Mouse (Mus musculus) intestine, embryonic 15.5 days (tissue): ENCODE measurements around the gene Cryge. TPM values are rescaled to one million over a fixed set of nuclear protein-coding genes. Genes with fewer than 3 reads are reported as not detected.
A peak's percentile ranks its signal among the peaks of the same experiment; 100 is the strongest.

Experiments used
- ATAC-seq: fragments of 200-750 bp; cut with Nextera tagmentation; 2 replicates; pipeline ENCODE4 v1.8.0; 2017; ENCODE audit warnings: moderate TSS enrichment, moderate library complexity
- H3K27ac ChIP-seq: fragments of 300-500 bp; sonication (generic); 2 replicates; pipeline ENCODE4 v1.5.1; 2015; ENCODE audit warnings: mild to moderate bottlenecking, inconsistent platforms
- H3K27me3 ChIP-seq: fragments of 300-500 bp; sonication (generic); replicated peaks from 2 replicates; pipeline ENCODE4 v1.6.1; 2015; ENCODE audit warnings: inconsistent platforms
- H3K36me3 ChIP-seq: fragments of 300-500 bp; sonication (generic); 2 replicates; pipeline ENCODE4 v1.6.1; 2015; ENCODE audit warnings: inconsistent platforms
- H3K4me1 ChIP-seq: fragments of 300-500 bp; sonication (generic); replicated peaks from 2 replicates; pipeline ENCODE4 v1.6.1; 2015; ENCODE audit warnings: inconsistent platforms
- H3K4me2 ChIP-seq: fragments of 300-500 bp; sonication (generic); replicated peaks from 2 replicates; pipeline ENCODE4 v1.6.1; 2015; ENCODE audit warnings: mild to moderate bottlenecking, inconsistent platforms
- H3K4me3 ChIP-seq: fragments of 300-500 bp; sonication (generic); replicated peaks from 2 replicates; pipeline ENCODE4 v1.5.1; 2015; ENCODE audit warnings: inconsistent platforms
- H3K9ac ChIP-seq: fragments of 300-500 bp; sonication (generic); 2 replicates; pipeline ENCODE4 v1.6.1; 2015; ENCODE audit warnings: inconsistent platforms
- H3K9me3 ChIP-seq: fragments of 300-500 bp; sonication (generic); 2 replicates; pipeline ENCODE4 v1.6.1; 2016; ENCODE audit warnings: inconsistent platforms
- WGBS: fragments of 180-500 bp; shearing (Covaris S2); methylation state at CpG from one replicate; pipeline ENCODE4 v1.1.7; 2015; 5-methylcytosine and 5-hydroxymethylcytosine counted together
- polyA plus RNA-seq: library from polyadenylated mRNA; unstranded; fragments of >200 nt; fragmentation: Nextera tagmentation; extraction: Ambion mirVana; gene quantifications from 2 replicates; pipeline ENCODE4 v1.2.1, GENCODE M21; 2015

Cryge gene
- polyA plus RNA-seq, 1 experiment from 2014 or later: not detected

- Histone ChIP-seq H3K27me3 (no peaks in the 10 kb centered on the region), H3K4me2 (no peak overlapping the region), H3K4me3 (no peak overlapping the region), H3K36me3 (no peaks in the 10 kb centered on the region), H3K9me3 (no peaks in the 10 kb centered on the region), H3K27ac (no peak overlapping the region), H3K4me1 (no peaks in the 10 kb centered on the region), H3K9ac (no peak overlapping the region)
- no peak for ATAC-seq
- 61% methylated on average over 12 of the region's 12 CpGs for WGBS
These were observed 2.2 kb downstream of the Cryge start for GRCm38 (mm10) chr1:65048781-65049180.

GRCm38 (mm10) chr1:65046401-65047109 lies 4.4 kb downstream of the Cryge start:
- Histone ChIP-seq H3K4me2 (no peak overlapping the region), H3K4me3 (no peak overlapping the region), H3K27ac (no peak overlapping the region), H3K36me3 (no peaks in the 10 kb centered on the region), H3K27me3 (no peaks in the 10 kb centered on the region), H3K4me1 (no peaks in the 10 kb centered on the region), H3K9ac (no peak overlapping the region), H3K9me3 (no peaks in the 10 kb centered on the region)
- WGBS: 34% methylated on average over 8 of the region's 8 CpGs
- ATAC-seq: no peak

- Histone ChIP-seq H3K9ac (no peak overlapping the region), H3K36me3 (no peaks in the 10 kb centered on the region), H3K4me3 (no peak overlapping the region), H3K9me3 (no peaks in the 10 kb centered on the region), H3K27me3 (no peaks in the 10 kb centered on the region), H3K4me1 (no peaks in the 10 kb centered on the region), H3K4me2 (no peak overlapping the region), H3K27ac (no peak overlapping the region)
- WGBS: 79% methylated on average over 2 of the region's 2 CpGs
- ATAC-seq: no peak
These were observed 7.5 kb downstream of the Cryge start for GRCm38 (mm10) chr1:65043433-65043832.

- no peaks in the 10 kb centered on the region for H3K27me3 ChIP-seq
- no peak overlapping the region for H3K27ac ChIP-seq
- H3K9ac ChIP-seq: no peak overlapping the region
- no peaks in the 10 kb centered on the region for H3K36me3 ChIP-seq
- H3K4me2 ChIP-seq: no peak overlapping the region
- H3K9me3 ChIP-seq: no peaks in the 10 kb centered on the region
- ATAC-seq: no peak
- no peak overlapping the region for H3K4me3 ChIP-seq
- no peaks in the 10 kb centered on the region for H3K4me1 ChIP-seq
- 95% methylated on average over 3 of the region's 3 CpGs for WGBS
These were observed 9.1 kb downstream of the Cryge start for GRCm38 (mm10) chr1:65041837-65042236.

GRCm38 (mm10) chr1:65040806-65041205 lies 10.1 kb downstream of the Cryge start:
- Histone ChIP-seq H3K36me3 (no peaks in the 10 kb centered on the region), H3K9me3 (no peaks in the 10 kb centered on the region), H3K27me3 (no peaks in the 10 kb centered on the region), H3K27ac (no peak overlapping the region), H3K4me1 (no peaks in the 10 kb centered on the region), H3K4me2 (no peak overlapping the region), H3K9ac (no peak overlapping the region), H3K4me3 (no peak overlapping the region)
- WGBS: 64% methylated on average over 6 of the region's 6 CpGs
- no peak for ATAC-seq

- 67% methylated on average over 3 of the region's 3 CpGs for WGBS
- H3K27ac ChIP-seq: no peak overlapping the region
- H3K36me3 ChIP-seq: no peaks in the 10 kb centered on the region
- H3K27me3 ChIP-seq: no peaks in the 10 kb centered on the region
- H3K9ac ChIP-seq: no peak overlapping the region
- no peak overlapping the region for H3K4me2 ChIP-seq
- no peaks in the 10 kb centered on the region for H3K9me3 ChIP-seq
- H3K4me1 ChIP-seq: no peaks in the 10 kb centered on the region
- no peak for ATAC-seq
- no peak overlapping the region for H3K4me3 ChIP-seq
These were observed 11.3 kb downstream of the Cryge start for GRCm38 (mm10) chr1:65039679-65040078.

GRCm38 (mm10) chr1:65037542-65037941 lies 13.4 kb downstream of the Cryge start:
- Histone ChIP-seq H3K27me3 (no peaks in the 10 kb centered on the region), H3K4me3 (no peak overlapping the region), H3K9me3 (no peaks in the 10 kb centered on the region), H3K4me2 (no peak overlapping the region), H3K9ac (no peak overlapping the region), H3K36me3 (no peaks in the 10 kb centered on the region), H3K27ac (no peak overlapping the region), H3K4me1 (no peaks in the 10 kb centered on the region)
- WGBS: 63% methylated on average over 2 of the region's 2 CpGs
- ATAC-seq: no peak

GRCm38 (mm10) chr1:65035513-65035912 lies 15.4 kb downstream of the Cryge start:
- no peak overlapping the region for H3K4me3 ChIP-seq
- no peaks in the 10 kb centered on the region for H3K4me1 ChIP-seq
- H3K4me2 ChIP-seq: no peak overlapping the region
- 11% methylated on average over 3 of the region's 3 CpGs for WGBS
- no peaks in the 10 kb centered on the region for H3K36me3 ChIP-seq
- ATAC-seq: no peak
- H3K9ac ChIP-seq: no peak overlapping the region
- no peak overlapping the region for H3K27ac ChIP-seq
- no peaks in the 10 kb centered on the region for H3K27me3 ChIP-seq
- H3K9me3 ChIP-seq: no peaks in the 10 kb centered on the region

- ATAC-seq: no peak
- Histone ChIP-seq H3K27me3 (no peaks in the 10 kb centered on the region), H3K9me3 (no peaks in the 10 kb centered on the region), H3K9ac (no peak within 1 kb of the TSS), H3K4me2 (no peak within 1 kb of the TSS), H3K4me3 (no peak within 1 kb of the TSS), H3K27ac (no peak within 1 kb of the TSS), H3K4me1 (no peaks in the 10 kb centered on the region), H3K36me3 (no peaks in the 10 kb centered on the region)
These were observed 18.3 kb downstream of the Cryge start, which contains the start of gene Akr1cl for GRCm38 (mm10) chr1:65032641-65033040. Akr1cl (minus strand) TSS chr1:65032759.

GRCm38 (mm10) chr1:65028206-65028605 lies 22.7 kb downstream of the Cryge start:
- Histone ChIP-seq H3K36me3 (no peaks in the 10 kb centered on the region), H3K27ac (no peak overlapping the region), H3K9me3 (no peaks in the 10 kb centered on the region), H3K4me3 (no peak overlapping the region), H3K9ac (no peak overlapping the region), H3K4me2 (no peak overlapping the region), H3K27me3 (no peaks in the 10 kb centered on the region), H3K4me1 (no peaks in the 10 kb centered on the region)
- ATAC-seq: no peak
- WGBS: 81% methylated on average over 9 of the region's 9 CpGs

- WGBS: 82% methylated on average over 4 of the region's 4 CpGs
These were observed 38.2 kb downstream of the Cryge start for GRCm38 (mm10) chr1:65012726-65013125.

GRCm38 (mm10) chr1:65010153-65010552 lies 40.8 kb downstream of the Cryge start:
- peak; percentile 84 for ATAC-seq
- Histone ChIP-seq H3K9me3 (no peaks in the 10 kb centered on the region), H3K4me2 (no peak overlapping the region), H3K9ac (no peak overlapping the region), H3K27ac (no peak overlapping the region), H3K4me3 (no peak overlapping the region), H3K27me3 (no peaks in the 10 kb centered on the region), H3K4me1 (no peaks in the 10 kb centered on the region), H3K36me3 (no peaks in the 10 kb centered on the region)
- 13% methylated on average over 9 of the region's 9 CpGs for WGBS

More at GRCm38 (mm10) chr1:65012726-65013125, 38.2 kb downstream of the Cryge start:
- Histone ChIP-seq H3K36me3 (no peaks in the 10 kb centered on the region), H3K27me3 (no peaks in the 10 kb centered on the region), H3K9me3 (no peaks in the 10 kb centered on the region), H3K4me3 (no peak overlapping the region), H3K4me1 (no peaks in the 10 kb centered on the region), H3K9ac (no peak overlapping the region), H3K4me2 (no peak overlapping the region), H3K27ac (no peak overlapping the region)
- ATAC-seq: no peak

- H3K4me1 ChIP-seq: no peaks in the 10 kb centered on the region
- no peak overlapping the region for H3K4me2 ChIP-seq
- H3K9me3 ChIP-seq: no peaks in the 10 kb centered on the region
- ATAC-seq: no peak
- no peaks in the 10 kb centered on the region for H3K27me3 ChIP-seq
- H3K36me3 ChIP-seq: no peaks in the 10 kb centered on the region
- 75% methylated on average over 6 of the region's 6 CpGs for WGBS
- H3K27ac ChIP-seq: no peak overlapping the region
- no peak overlapping the region for H3K4me3 ChIP-seq
- H3K9ac ChIP-seq: no peak overlapping the region
These were observed 45.4 kb downstream of the Cryge start for GRCm38 (mm10) chr1:65005575-65005974.
